Mouse (Mus musculus): Measurements from ENCODE around the gene Naga.

DNA sequence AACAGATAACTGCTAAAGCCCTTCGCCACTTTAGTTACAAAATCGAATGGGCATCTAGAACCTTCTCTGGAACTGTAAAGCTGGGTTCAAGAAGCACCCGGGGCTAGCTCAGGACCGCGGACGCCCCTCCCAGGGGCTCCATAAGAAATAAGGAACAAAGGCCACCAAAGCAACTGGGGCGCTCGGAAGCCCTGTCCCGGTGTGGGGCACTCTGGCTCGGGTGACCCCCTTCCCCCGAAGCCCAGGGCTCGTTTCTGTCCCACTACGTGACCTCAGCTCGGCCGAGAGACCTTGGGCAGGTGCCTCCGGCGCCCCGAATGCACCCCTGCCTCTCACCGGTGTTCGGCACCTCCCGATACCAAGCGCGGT, 15.0 kb upstream of the Naga start:
- TF ChIP-seq CTCF (conservative IDR thresholded peaks at IDR 0.05; ENCODE audit: low read length) = no peak
- TF ChIP-seq POU5F1 (IDR thresholded peaks at IDR 0.05; ENCODE audit: borderline replicate concordance, low read length) = no peak
